Mouse (Mus musculus): ENCODE results near the gene Rpusd3. TPM values are rescaled to one million over a fixed set of nuclear protein-coding genes. Genes with fewer than 3 reads are reported as not detected.

Gene Rpusd3
- total RNA-seq (2021), result 10 to 100 TPM; 17.1 to 19.0 TPM

DNA sequence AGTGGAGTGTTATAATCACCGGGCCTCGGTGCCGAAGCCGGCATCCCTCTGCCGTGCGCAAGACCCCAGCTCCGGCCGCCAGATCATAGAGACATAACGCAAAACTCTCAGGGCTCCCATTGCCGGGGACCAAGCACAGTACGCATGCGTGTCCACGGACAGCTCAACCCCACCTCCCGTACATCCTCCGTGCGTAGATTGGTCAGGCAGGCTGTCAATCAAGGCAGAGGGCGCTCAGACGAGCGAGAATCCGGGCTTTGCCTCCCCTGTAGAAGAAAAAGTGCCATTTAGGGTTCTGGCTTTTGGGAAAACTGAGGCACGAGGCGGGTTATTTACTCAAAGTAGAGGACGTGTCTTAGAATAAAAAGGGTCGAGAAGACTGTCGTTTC lies at the start of gene Rpusd3:
Gene Rpusd3, minus strand, starts transcription at position 142 of the 389 bp plus-strand sequence.
- intact Hi-C loops (cut with DNase I), result no loop called here
- peak; percentile 96 to 98 for DNase-seq (ENCODE audit: low spot score in 2 of 2)

- DNase-seq (ENCODE audit: low spot score in 2 of 2), result no peak
- intact Hi-C loops (cut with DNase I), result no loop called here
Measured at GRCm38 (mm10) chr6:113468512-113468911, 49.4 kb upstream of the Rpusd3 start.

- DNase-seq (ENCODE audit: low spot score in 2 of 2), result no peak
- intact Hi-C loops (cut with DNase I), result no loop called here
Measured at GRCm38 (mm10) chr6:113465602-113466001, 46.5 kb upstream of the Rpusd3 start.

GRCm38 (mm10) chr6:113464040-113464439 lies 44.9 kb upstream of the Rpusd3 start:
- no peak for DNase-seq (ENCODE audit: low spot score in 2 of 2)
- intact Hi-C loops (cut with DNase I), result no loop called here

GRCm38 (mm10) chr6:113458635-113459034 lies 39.5 kb upstream of the Rpusd3 start:
- DNase-seq (ENCODE audit: low spot score in 2 of 2), result no peak
- intact Hi-C loops (cut with DNase I), result no loop called here

DNA sequence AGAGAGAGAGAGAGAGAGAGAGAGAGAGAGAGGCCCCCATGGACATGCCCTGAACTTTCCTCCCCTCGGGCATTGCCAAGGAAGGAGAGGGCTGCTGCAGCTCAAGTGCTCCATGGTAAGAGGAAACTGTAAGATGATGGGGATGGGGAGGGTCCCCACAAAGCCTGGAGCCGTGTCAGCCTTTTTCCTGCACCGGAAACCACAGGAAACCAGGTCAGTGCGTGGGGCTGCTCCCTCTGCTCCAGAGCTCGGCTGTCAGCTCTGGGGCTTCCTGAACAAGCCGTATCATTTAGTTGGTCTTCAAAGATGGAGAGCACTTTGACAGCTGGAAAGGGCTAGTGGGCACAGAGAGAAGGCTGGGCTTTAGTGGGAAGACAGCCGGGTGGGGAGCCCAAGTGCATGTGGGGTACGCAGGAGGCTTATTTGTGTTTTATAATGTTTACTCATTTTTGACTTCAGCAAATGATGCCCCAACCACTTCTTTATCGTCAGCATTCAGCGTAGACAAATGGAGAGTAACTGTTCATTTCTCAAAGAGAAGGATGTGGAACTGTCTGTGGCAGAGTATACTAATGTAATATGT lies 38.9 kb upstream of the Rpusd3 start, which contains the start of gene Il17re:
Gene Il17re, plus strand, starts transcription at position 533 of the 583 bp plus-strand sequence.
- intact Hi-C loops (cut with DNase I), result no loop called here
- no peak for DNase-seq (ENCODE audit: low spot score in 2 of 2)

DNA sequence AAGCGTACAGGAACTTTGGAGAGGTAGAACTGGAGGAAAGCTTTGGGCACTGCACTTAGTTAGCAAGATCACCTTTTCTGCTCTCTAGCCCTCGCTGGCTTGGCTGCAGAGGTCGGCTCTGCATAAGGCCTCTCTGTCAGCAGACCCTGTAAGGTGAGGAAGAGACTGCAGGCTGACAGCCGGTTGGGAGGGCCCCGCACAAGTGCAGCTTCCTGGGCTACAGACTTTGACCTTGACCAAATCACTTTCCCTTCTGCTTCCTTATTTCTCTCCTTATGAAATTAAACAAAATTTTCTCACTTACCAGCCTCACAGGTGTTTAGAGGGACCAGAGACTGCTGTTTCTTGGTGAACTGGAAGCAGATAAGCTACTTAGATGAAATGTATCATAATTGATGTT lies 35.9 kb upstream of the Rpusd3 start:
- DNase-seq (ENCODE audit: low spot score in 2 of 2), result no peak
- intact Hi-C loops (cut with DNase I), result no loop called here

DNA sequence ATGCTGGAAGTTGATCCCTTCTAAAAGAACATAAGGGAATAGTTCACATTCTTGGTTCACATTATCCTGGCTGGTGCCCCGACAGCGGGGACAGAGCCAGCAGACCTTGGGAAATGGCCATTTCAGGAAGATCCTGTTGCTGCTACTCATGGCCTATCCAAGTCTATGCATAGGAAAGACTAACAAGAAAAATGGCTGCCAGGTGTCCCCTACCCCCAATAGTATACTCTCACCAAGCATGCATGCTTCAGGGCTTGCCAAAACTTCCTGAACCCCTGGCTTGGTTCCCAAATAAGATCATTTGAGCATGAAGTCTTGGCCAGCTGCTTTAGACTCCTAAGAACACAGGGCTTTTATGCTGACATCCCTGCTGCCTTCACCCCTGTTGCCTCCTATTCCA lies 32.7 kb upstream of the Rpusd3 start:
- intact Hi-C loops (cut with DNase I), result no loop called here
- no peak for DNase-seq (ENCODE audit: low spot score in 2 of 2)

DNA sequence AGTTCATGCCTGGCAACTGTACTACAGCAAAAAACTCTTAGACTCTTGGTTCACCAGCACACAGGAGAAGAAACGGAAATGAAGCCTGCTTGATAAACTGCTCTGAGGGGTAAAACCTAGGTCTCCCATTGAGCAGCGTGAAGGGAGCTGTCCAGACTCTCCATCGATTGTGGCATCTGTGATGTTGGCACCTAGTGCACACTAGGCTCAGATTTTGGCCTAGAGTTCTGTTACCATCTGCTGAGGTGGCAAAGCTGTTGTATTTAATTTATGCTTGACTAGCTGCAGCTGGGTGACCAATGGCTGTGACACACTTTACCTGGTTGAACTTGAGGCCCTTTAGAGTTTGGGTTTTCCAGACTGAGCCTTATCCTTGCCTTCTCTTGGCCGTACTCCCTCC lies 28.5 kb upstream of the Rpusd3 start:
- intact Hi-C loops (cut with DNase I), result no loop called here
- DNase-seq (ENCODE audit: low spot score in 2 of 2), result no peak

DNA sequence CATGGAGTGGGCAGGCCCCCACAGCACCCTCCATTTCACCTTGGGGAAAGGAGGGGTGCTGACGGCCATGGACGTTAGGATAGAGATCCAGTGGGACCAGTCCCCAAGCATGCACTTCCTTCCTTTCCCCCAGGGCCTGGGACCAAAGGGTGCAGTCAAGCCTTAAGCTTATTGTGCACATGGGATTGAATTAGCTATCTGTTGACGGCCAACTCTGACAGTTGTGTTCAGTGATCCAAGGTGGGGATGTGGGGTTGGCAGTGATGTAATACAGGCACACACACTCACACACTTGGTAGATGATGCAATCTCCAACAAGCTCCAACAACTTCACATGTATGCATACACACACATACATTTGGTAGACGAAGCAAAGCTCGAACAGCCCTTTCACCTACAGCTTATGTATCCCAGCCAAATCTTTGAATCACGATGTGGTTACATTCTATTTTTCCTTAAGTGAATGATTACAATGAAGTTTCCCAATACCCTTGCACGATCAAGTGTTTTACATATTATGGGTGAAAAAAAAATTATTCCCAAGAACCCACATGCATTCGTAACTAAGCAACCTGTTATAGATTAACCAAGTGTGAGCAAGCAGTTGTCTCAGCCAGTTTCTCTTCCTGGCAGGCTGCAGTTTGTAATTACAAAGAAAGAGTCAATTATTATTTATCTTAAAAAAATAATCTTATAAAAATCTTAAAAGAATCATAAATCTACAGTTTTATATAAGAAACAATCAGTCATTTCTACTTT lies 25.2 kb upstream of the Rpusd3 start:
- DNase-seq (ENCODE audit: low spot score in 2 of 2), result no peak
- intact Hi-C loops (cut with DNase I), result loop anchor here (5.0 kb wide), 2 partner anchors 38 to 88 kb away; partner anchors contain the start of genes Creld1, Emc3 and Fancd2

- intact Hi-C loops (cut with DNase I), result loop anchor here (5.0 kb wide), 2 partner anchors 39 to 89 kb away; partner anchors contain the start of genes Creld1, Emc3 and Fancd2
Measured at GRCm38 (mm10) chr6:113443091-113443490, 24.0 kb upstream of the Rpusd3 start.

DNA sequence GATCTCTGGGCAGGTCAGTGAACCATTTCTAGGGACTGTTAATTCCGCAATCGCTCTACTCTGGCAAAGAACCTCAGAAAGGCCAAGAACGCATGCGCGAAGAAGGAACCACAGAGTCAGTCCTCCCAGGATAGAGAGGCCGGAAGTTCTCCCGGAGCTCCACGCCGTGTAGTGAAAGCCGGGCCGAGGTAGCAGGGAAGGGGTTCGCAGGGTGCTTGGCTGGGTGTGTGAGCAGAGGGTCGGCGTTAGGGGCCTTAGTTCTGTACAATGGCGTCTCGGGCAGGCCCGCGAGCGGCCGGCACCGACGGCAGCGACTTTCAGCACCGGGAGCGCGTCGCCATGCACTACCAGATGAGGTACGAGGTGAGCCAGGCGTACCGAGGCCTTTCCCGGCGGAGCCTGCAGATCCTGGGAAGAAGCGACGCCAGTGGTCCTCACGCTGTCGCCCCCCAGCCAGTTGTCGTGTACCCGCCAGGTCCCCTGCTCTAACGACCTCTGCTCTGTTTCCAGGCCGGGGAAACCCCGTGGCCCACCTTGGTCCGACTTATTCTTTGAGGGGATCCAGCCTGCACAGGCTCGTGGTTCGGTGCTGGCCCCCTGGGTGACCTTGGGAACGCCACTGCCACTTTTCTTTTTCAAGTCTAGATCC lies 23.4 kb upstream of the Rpusd3 start, which contains the start of gene Jagn1:
Gene Jagn1, plus strand, starts transcription at position 128 of the 649 bp plus-strand sequence.
- intact Hi-C loops (cut with DNase I), result loop anchor here (5.0 kb wide), 2 partner anchors 40 to 90 kb away; partner anchors contain the start of genes Creld1, Emc3 and Fancd2

More at GRCm38 (mm10) chr6:113443091-113443490, 24.0 kb upstream of the Rpusd3 start:
- DNase-seq (ENCODE audit: low spot score in 2 of 2), result no peak

DNA sequence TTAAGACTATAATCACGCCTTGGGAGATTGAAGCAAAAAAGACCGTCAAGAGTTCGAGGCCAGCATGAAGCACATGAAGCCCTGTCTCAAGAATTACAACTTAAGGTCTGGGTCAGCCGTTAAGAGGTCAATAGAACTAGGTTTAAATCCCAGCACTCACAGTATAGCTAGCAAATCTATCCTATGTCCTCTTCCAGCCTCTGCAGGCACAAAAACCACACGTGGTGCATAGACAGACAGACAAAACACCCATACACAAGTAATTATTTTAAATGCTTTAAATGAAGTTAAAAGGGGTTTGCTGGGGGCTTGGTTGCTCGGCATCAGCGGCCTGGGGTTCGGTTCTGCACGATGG lies 22.9 kb upstream of the Rpusd3 start:
- no peak for DNase-seq (ENCODE audit: low spot score in 2 of 2)
- intact Hi-C loops (cut with DNase I), result loop anchor here (5.0 kb wide), 2 partner anchors 40 to 90 kb away; partner anchors contain the start of genes Creld1, Emc3 and Fancd2

More for the DNA sequence above, 23.4 kb upstream of the Rpusd3 start, which contains the start of gene Jagn1:
- peak; percentile 90 to 91 for DNase-seq (ENCODE audit: low spot score in 2 of 2)

GRCm38 (mm10) chr6:113441147-113441680 lies 22.1 kb upstream of the Rpusd3 start:
- intact Hi-C loops (cut with DNase I), result loop anchor here (5.0 kb wide), 2 partner anchors 41 to 91 kb away; partner anchors contain the start of genes Creld1, Emc3 and Fancd2
- DNase-seq (ENCODE audit: low spot score in 2 of 2), result peak; percentile 40 to 49

DNA sequence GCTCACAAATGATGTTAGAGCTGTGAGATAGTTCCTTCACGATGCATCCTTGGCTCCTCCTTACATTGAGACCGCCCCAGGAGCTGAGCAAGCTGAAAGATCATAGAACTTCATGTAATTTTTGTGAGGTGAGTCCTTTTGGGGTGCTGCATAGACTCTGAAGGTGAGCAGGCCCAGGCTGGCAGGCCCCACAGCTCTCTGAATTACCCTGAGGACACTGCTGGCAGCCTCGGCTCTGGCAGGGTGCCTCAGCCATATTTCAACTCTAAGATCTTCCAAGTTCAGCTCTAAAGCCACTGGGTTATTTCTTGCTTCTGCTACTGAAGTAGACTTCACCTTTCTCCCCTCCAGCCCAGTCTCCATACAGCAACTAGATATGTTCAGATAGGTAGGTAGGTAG lies 21.5 kb upstream of the Rpusd3 start:
- intact Hi-C loops (cut with DNase I), result loop anchor here (5.0 kb wide), 2 partner anchors 42 to 92 kb away; partner anchors contain the start of genes Creld1, Emc3 and Fancd2
- DNase-seq (ENCODE audit: low spot score in 2 of 2), result no peak

DNA sequence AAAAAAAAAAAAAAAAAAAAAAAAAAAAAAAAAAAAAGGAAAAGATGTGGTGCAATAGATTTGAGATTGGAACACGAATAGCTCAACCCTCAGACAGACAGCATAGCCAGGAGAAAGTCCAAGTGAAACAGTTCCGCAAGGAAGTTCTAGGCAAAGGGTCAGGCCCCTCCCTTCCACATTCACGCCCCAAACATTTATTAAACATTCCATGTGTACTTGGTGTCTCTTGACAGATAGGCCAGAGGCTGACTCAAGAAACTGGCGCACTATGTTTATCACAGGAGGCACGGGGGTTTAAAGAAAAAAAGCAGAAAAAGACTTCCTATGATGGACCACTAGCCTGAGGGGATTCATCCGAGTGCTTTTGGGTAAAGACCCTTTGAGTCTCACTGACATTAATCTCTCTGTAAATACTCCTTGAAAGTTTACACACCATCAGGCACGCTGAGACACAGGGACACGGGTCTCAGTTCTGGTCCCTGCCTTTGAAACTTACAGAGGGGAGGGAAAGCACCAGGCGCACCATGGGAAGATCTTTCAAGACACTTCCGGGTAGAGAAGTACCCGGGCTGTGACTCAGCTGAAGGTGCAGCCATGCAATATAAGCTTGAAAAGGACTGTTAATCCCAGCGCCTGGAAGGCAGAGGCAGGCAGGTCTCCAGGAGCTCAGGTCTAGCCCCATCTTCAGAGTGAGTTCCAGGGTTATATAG lies 19.7 kb upstream of the Rpusd3 start:
- intact Hi-C loops (cut with DNase I), result no loop called here

DNA sequence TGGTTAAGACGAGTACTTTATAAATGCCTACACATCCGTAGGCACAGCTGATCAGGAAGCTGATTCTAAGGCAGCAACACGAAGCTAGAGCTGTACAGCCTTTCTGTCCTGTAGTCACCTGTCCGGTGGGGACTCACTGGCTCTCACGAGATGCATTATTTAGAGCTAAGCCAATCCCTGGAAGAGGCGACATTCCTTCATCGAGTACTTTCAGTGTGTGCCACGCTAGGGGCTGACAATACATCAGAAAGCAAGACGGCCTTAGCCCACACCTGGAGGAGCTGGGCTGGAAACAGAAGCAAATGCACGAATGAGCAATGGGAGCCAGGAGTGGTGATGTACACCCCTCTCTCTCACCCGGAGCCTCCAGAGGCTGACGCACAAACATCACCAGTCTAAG lies 18.0 kb upstream of the Rpusd3 start:
- intact Hi-C loops (cut with DNase I), result no loop called here
- DNase-seq (ENCODE audit: low spot score in 2 of 2), result no peak

More for the DNA sequence above, 19.7 kb upstream of the Rpusd3 start:
- no peak for DNase-seq (ENCODE audit: low spot score in 2 of 2)

DNA sequence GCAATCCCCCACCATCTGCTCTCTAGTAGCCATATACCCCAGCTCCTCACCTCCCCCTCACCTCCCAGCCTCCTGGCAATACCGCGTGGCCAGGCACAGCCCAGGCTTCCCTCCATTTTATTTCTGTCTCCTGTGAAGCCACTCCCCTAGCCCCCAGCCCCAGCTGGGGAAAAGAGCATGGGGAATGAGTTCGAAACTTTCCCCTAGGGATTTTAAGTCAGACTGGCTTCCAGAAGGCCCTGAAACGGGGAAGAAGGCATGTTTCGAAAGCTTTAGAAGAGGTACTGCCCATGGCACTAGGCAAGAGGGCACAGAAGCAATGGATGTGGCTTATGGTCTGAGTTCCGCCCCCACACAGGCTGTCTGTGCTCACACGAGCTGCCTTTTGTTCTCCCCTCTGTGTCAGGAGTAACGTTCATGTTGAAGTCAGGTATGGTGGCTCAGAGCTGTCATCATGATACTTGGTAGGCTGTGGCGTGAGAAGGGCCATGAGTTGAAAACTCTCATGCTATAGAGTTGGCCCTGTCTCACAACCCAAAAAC lies 16.6 kb upstream of the Rpusd3 start, which contains the start of gene Cidec:
Gene Cidec, minus strand, starts transcription at position 97 of the 542 bp plus-strand sequence.
- intact Hi-C loops (cut with DNase I), result no loop called here
- no peak for DNase-seq (ENCODE audit: low spot score in 2 of 2)

- intact Hi-C loops (cut with DNase I), result no loop called here
Measured at GRCm38 (mm10) chr6:113434691-113435090, 15.6 kb upstream of the Rpusd3 start.

More at GRCm38 (mm10) chr6:113434691-113435090, 15.6 kb upstream of the Rpusd3 start:
- DNase-seq (ENCODE audit: low spot score in 2 of 2), result no peak

Data from left cerebral cortex, postnatal 36 days (tissue).